Mouse (Mus musculus): ENCODE measurements around the gene Psmb5. TPM values are rescaled to one million over a fixed set of nuclear protein-coding genes. Genes with fewer than 3 reads are reported as not detected.

Psmb5 gene
- total RNA-seq, 4 experiments from 2014 or later = 179 to 205 (median 193) TPM

- no peak for DNase-seq (ENCODE audit: low spot score in 2 of 2)
These were observed 25.4 kb downstream of the Psmb5 start for GRCm38 (mm10) chr14:54592319-54592934.

GRCm38 (mm10) chr14:54591056-54591455, 26.8 kb downstream of the Psmb5 start:
- DNase-seq (ENCODE audit: low spot score in 2 of 2) = no peak

GRCm38 (mm10) chr14:54583681-54584338, 34.0 kb downstream of the Psmb5 start:
- peak in 1 of 2 experiments; percentile 54 for DNase-seq (ENCODE audit: low spot score in 2 of 2)

GRCm38 (mm10) chr14:54582536-54582935, 35.3 kb downstream of the Psmb5 start:
- DNase-seq (ENCODE audit: low spot score in 2 of 2) = no peak

- DNase-seq (ENCODE audit: low spot score in 2 of 2) = no peak
These were observed 38.2 kb downstream of the Psmb5 start for GRCm38 (mm10) chr14:54579638-54580037.

GRCm38 (mm10) chr14:54578063-54578462, 39.8 kb downstream of the Psmb5 start:
- no peak for DNase-seq (ENCODE audit: low spot score in 2 of 2)

- DNase-seq (ENCODE audit: low spot score in 2 of 2) = peak; percentile 37 to 56
These were observed 40.5 kb downstream of the Psmb5 start, which contains the start of gene Ajuba for GRCm38 (mm10) chr14:54577089-54577982. TSS of gene Ajuba (minus strand) at chr14:54577558.

- no peak for DNase-seq (ENCODE audit: low spot score in 2 of 2)
These were observed 41.4 kb downstream of the Psmb5 start for GRCm38 (mm10) chr14:54576241-54577088.

GRCm38 (mm10) chr14:54575631-54576030, 42.2 kb downstream of the Psmb5 start:
- DNase-seq (ENCODE audit: low spot score in 2 of 2) = no peak

- no peak for DNase-seq (ENCODE audit: low spot score in 2 of 2)
These were observed 42.8 kb downstream of the Psmb5 start for GRCm38 (mm10) chr14:54575031-54575430.

- no peak for DNase-seq (ENCODE audit: low spot score in 2 of 2)
These were observed 43.6 kb downstream of the Psmb5 start for GRCm38 (mm10) chr14:54574253-54574652.

- no peak for DNase-seq (ENCODE audit: low spot score in 2 of 2)
These were observed 44.8 kb downstream of the Psmb5 start for GRCm38 (mm10) chr14:54572790-54573736.

GRCm38 (mm10) chr14:54572122-54572521, 45.7 kb downstream of the Psmb5 start:
- no peak for DNase-seq (ENCODE audit: low spot score in 2 of 2)

- no peak for DNase-seq (ENCODE audit: low spot score in 2 of 2)
These were observed 48.1 kb downstream of the Psmb5 start for GRCm38 (mm10) chr14:54569451-54570392.

- peak in 1 of 2 experiments; percentile 72 for DNase-seq (ENCODE audit: low spot score in 2 of 2)
These were observed 49.0 kb downstream of the Psmb5 start for GRCm38 (mm10) chr14:54568694-54569414.

Measured in layer of hippocampus, adult 8-10 months (tissue).